Mouse (Mus musculus): ENCODE measurements around the gene Tsc22d4. TPM values are rescaled to one million over a fixed set of nuclear protein-coding genes. Genes with fewer than 3 reads are reported as not detected.

Gene Tsc22d4
- polyA plus RNA-seq, 1 experiment from 2014 or later, result 76.1 TPM

DNA sequence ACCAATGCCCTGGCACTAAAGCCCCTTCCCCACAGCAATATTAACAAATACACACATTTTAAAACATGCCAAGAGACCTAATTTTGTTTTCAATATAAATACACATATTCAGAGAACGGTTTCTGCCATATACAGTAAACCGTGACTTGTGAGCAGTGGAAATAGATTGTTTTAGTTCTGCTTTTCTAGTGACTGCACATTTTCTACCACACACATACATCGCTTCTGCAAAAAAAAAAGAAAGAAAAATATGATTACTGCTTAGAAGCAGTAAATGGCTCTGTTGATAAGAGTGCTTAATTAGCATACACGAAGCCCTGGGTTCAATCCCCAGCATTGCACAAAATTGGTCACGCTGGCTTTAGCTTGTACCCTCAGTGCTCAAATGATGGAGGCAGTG is 21.7 kb upstream of the Tsc22d4 start:
- Histone ChIP-seq H3K9me3 (no peaks in the 10 kb centered on the region), H3K36me3 (peaks cover 3% of the 10 kb centered on the region), H3K9ac (replicated peaks) (no peak overlapping the region), H3K4me1 (no peaks in the 10 kb centered on the region), H3K27me3 (no peaks in the 10 kb centered on the region), H3K4me3 (no peak overlapping the region), H3K27ac (replicated peaks) (no peak overlapping the region), H3K4me2 (replicated peaks) (no peak overlapping the region)
- 93% methylated on average over 5 of the region's 5 CpGs for WGBS
- ATAC-seq (replicated peaks), result no peak

DNA sequence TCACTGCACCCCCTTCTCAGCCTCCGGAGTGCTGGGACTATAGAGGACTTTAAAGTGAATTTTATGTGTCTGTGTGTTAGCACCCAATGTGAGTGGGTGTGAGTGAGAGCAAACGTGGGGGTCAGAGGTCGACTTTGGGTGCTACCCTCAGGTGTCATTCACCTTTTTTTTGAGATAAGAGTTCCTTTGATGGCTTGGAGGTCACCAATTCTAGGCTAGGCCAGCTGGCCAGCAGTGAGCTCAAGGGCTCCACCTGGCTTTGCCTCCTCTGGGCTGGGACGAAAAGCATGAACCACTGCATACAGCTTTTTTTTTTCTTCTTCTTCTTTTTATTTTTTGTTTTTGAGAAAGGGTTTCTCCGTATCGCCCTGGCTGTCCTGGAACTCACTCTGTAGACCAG is 18.8 kb upstream of the Tsc22d4 start:
- H3K36me3 ChIP-seq, result peaks cover 25% of the 10 kb centered on the region
- no peak for ATAC-seq (replicated peaks)
- no peaks in the 10 kb centered on the region for H3K27me3 ChIP-seq
- no peak overlapping the region for H3K4me2 ChIP-seq (replicated peaks)
- no peak overlapping the region for H3K27ac ChIP-seq (replicated peaks)
- H3K9me3 ChIP-seq, result no peaks in the 10 kb centered on the region
- 79% methylated on average over 6 of the region's 6 CpGs for WGBS
- H3K4me1 ChIP-seq, result peaks cover 9% of the 10 kb centered on the region
- no peak overlapping the region for H3K4me3 ChIP-seq
- no peak overlapping the region for H3K9ac ChIP-seq (replicated peaks)

DNA sequence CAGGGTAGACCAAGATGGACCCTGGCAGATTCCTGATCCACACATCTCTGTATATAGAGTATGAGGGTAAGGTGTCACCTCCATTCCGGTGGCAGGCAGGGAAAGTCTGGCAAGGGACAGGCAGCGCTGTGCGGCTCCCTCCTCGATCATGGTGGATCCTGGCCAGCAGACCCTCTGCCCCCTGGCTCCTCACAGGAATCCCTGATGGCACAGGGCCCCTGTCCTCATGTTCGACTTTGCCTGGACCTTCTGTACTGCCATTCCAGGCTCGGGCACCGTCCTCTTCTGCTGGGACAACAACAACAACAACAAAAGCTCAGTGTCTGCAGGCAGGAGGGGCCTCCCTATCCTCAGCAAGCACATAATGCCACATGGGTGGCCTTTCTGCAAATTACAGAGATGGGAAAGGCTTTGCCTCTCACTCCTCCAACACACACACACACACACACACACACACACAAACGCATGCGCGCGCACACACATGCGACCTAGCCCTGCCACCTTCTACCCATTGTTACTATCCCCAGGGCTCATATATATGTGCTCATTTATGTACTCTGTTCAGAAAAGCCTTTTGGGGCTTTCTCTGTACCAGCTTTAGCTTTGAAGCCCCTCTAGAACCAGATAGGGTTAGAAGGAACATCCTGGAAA is 11.8 kb upstream of the Tsc22d4 start:
- Histone ChIP-seq H3K4me3 (peak overlapping the region; percentile 35), H3K4me1 (peaks cover 62% of the 10 kb centered on the region), H3K27ac (replicated peaks) (peak overlapping the region; percentile 99), H3K9me3 (no peaks in the 10 kb centered on the region), H3K36me3 (peaks cover 49% of the 10 kb centered on the region), H3K9ac (replicated peaks) (peak overlapping the region; percentile 41), H3K4me2 (replicated peaks) (peak overlapping the region; percentile 58), H3K27me3 (no peaks in the 10 kb centered on the region)
- ATAC-seq (replicated peaks), result peak; percentile 70
- 9% methylated on average over 12 of the region's 12 CpGs for WGBS

DNA sequence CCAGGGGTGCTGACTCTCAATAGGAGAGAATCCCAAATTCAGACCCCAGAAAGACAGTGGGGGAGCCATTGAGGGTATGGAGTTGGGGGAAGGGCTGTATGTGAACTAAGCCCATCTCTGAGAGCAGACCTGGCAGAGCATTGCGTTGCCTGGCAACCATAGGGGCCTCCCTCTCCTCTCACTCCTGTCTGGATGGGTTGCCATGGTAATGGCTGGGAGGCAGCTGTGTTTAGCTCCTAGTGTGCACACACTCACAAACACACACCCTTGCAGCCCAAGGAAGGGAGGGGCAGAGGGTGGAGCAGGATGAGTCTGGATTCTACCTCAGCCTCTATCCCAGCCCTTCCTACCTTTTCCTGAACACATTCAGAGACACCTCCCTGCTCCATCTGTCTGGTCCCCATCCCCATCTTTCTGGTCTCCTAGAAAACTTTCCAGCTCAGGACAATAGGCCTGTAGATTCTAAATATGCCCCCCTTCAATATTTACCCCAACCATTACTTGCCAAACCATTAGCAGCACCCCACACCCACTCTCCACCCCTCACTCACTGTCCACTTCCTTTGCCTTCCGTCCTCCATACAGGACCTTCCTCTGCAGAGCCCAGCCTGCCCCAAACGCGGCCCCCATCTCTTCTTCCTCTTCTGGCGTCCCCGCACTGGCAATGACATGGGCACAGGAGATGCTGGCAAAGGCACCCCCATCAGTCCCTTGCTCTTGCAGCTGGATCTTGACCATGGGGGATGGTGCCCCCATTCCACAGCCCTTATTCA is 11.1 kb upstream of the Tsc22d4 start:
- H3K27ac ChIP-seq (replicated peaks), result peak overlapping the region; percentile 99
- H3K4me3 ChIP-seq, result peak overlapping the region; percentile 35
- H3K36me3 ChIP-seq, result peaks cover 43% of the 10 kb centered on the region
- H3K9ac ChIP-seq (replicated peaks), result peak overlapping the region; percentile 41
- 25% methylated on average over 6 of the region's 6 CpGs for WGBS
- ATAC-seq (replicated peaks), result peak; percentile 98
- no peaks in the 10 kb centered on the region for H3K9me3 ChIP-seq
- H3K27me3 ChIP-seq, result no peaks in the 10 kb centered on the region
- H3K4me1 ChIP-seq, result peaks cover 69% of the 10 kb centered on the region
- peak overlapping the region; percentile 58 for H3K4me2 ChIP-seq (replicated peaks)

DNA sequence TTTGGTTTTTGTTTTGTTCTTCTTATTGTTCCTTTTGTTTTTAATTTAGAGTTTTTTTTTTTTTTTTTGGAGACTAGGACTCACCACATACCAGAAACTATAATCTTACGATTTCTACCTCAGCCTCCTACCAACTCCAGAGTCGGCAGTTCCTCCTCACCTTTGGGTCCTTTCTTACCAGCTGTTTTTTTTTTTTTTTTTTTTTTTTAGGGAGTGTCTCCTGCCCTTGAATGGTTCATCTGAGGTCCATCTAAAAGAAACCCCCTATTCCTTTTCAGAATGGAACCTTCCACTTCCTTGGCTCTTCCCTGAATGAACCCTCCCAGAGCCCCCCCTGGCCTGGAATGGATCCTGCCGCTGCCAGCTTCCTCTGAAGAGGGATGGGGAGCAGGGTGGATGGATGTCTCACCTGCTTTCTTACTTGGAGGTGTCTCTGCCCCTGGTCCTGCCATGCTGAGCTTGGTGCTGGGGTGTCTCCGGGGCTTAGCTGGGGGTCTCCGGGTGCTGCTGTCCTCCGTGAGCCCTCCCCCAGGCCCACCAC is 8.1 kb upstream of the Tsc22d4 start:
- Histone ChIP-seq H3K27ac (replicated peaks) (peak overlapping the region; percentile 86), H3K9ac (replicated peaks) (no peak overlapping the region), H3K9me3 (no peaks in the 10 kb centered on the region), H3K4me3 (peak overlapping the region; percentile 2; the same call in 1 of the 2 replicates), H3K36me3 (peaks cover 19% of the 10 kb centered on the region), H3K27me3 (no peaks in the 10 kb centered on the region), H3K4me1 (peaks cover 70% of the 10 kb centered on the region), H3K4me2 (replicated peaks) (peak overlapping the region; percentile 84)
- WGBS, result 81% methylated on average over 6 of the region's 6 CpGs
- ATAC-seq (replicated peaks), result no peak

DNA sequence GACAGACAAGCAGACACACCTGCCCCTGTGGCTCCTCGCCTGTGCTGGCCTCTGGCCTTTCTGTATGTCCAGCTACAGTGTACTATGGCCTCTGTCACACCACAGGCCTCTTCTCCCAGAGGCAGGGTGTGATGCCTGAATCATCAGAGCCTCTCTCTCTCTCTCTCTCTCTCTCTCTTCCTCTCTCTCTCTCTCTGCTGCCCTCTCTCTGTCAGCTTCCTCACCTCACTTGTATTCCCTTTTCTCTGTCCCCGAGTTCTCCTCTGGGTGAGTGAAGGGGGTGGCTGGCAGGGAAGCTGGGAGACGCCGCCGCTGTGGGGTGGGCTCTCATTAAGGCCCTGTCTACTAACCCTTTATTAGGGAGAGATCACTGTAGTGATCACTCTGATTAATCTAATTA is 7.0 kb upstream of the Tsc22d4 start:
- Histone ChIP-seq H3K4me3 (peak overlapping the region; percentile 62), H3K36me3 (peaks cover 15% of the 10 kb centered on the region), H3K27me3 (no peaks in the 10 kb centered on the region), H3K9me3 (no peaks in the 10 kb centered on the region), H3K4me2 (replicated peaks) (peak overlapping the region; percentile 84), H3K27ac (replicated peaks) (peak overlapping the region; percentile 86), H3K9ac (replicated peaks) (peak overlapping the region; percentile 76), H3K4me1 (peaks cover 62% of the 10 kb centered on the region)
- 10% methylated on average over 5 of the region's 5 CpGs for WGBS
- no peak for ATAC-seq (replicated peaks)

DNA sequence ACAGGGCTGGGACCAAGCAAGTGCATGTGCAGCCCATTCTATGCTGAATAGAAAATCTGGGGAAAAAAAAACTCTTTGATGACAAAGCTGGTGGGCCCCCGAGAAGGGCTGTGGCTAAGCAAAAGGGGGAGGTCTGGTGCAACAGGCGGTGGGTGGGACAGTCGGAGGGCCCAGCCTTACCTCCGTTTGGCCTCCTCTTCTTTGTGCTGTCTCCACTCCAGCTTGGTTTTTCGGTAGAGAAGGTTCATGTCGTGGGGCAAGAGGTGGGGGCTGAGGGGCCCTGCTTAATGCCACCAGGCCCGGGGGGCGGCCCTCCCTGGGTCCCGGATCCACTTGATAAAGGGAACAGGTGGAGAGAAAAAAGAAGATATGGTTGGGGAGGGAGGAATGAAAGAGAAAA is 6.1 kb upstream of the Tsc22d4 start:
- Histone ChIP-seq H3K4me1 (peaks cover 56% of the 10 kb centered on the region), H3K36me3 (peaks cover 15% of the 10 kb centered on the region), H3K9me3 (no peaks in the 10 kb centered on the region), H3K27ac (replicated peaks) (peak overlapping the region; percentile 86), H3K4me2 (replicated peaks) (peak overlapping the region; percentile 84), H3K9ac (replicated peaks) (peak overlapping the region; percentile 76), H3K27me3 (no peaks in the 10 kb centered on the region), H3K4me3 (peak overlapping the region; percentile 62)
- ATAC-seq (replicated peaks), result no peak
- WGBS, result 16% methylated on average over 9 of the region's 9 CpGs

DNA sequence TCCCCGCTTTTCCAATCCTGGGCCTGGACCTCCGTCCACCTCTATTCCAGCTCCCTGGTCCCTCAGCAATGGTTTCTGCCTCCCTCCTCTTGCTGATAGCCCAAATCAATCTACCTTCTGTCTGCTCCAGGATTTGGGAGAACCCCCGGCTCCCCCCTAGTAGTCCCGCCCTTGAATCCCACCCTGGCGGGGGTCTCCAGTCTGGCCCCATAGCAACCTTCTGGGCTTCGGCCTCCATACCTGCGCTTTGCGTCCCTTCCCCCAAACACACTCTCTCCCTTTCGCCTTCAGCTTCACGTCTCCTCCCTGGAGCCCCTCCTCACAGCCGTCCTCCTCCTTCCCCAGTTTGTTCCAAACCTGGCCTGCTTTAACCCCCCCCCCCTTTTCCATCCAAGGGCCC is 5.0 kb upstream of the Tsc22d4 start:
- peak; percentile 8 for ATAC-seq (replicated peaks)
- Histone ChIP-seq H3K4me1 (peaks cover 55% of the 10 kb centered on the region), H3K27ac (replicated peaks) (peak overlapping the region; percentile 86), H3K27me3 (no peaks in the 10 kb centered on the region), H3K4me3 (peak overlapping the region; percentile 62), H3K9ac (replicated peaks) (peak overlapping the region; percentile 76), H3K9me3 (no peaks in the 10 kb centered on the region), H3K4me2 (replicated peaks) (peak overlapping the region; percentile 84), H3K36me3 (peaks cover 11% of the 10 kb centered on the region)
- 7% methylated on average over 8 of the region's 11 CpGs for WGBS

DNA sequence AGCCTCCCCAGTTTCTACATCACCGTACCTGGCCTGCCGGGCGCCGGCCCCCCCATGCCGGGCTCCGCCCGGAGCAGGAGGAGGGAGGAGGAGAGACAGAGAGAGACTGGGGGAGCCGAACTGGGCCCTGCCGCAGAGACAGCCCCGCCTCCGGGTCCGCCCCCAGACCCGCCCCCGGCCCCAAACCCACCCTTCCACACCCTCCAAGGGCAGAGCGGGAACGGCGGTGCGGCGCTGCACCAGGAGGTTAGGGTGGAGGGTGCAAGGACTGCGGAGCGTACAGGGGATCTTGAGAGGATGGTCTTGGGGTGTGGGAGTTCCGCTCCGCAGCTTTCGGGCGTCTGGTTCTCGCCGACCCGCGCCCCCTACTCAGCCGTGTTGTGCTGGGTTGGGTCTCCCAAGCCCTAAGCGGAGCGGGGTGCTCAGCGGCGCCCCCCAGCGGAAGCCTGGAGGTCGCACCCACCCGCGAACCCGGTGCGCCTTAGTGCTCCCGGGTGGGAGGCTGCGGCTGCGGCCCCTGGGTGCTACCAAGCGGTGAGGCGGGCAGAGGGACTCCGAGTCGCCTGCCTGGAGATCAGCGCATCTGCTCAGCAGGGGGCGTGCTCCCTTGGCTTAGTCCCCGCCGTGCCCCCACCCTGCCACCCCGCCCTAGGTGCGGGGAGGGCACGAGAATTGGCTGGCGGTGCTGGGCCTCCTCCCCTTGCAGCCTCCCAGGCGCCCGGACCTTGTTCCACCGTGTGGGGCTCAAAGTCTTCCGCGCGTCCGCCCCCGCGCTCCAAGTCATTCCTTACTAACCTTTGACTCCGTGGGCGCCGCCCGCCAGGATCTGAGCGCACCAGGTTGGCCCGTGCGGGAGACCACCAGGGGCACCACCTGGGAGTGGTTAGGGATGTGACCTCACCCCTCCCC is 4.3 kb upstream of the Tsc22d4 start, which contains the start of gene Nyap1:
Gene Nyap1, minus strand, starts transcription at position 585 of the 909 bp plus-strand sequence.
- H3K4me1 ChIP-seq, result peaks cover 53% of the 10 kb centered on the region
- under 1% methylated on average over 65 of the region's 71 CpGs for WGBS
- peak within 1 kb of the TSS; percentile 84 for H3K4me2 ChIP-seq (replicated peaks)
- H3K27me3 ChIP-seq, result no peaks in the 10 kb centered on the region
- H3K36me3 ChIP-seq, result peaks cover 4% of the 10 kb centered on the region
- peak within 1 kb of the TSS; percentile 76 for H3K9ac ChIP-seq (replicated peaks)
- no peaks in the 10 kb centered on the region for H3K9me3 ChIP-seq
- peak within 1 kb of the TSS; percentile 62 for H3K4me3 ChIP-seq
- peak; percentile 85 for ATAC-seq (replicated peaks)
- H3K27ac ChIP-seq (replicated peaks), result peak within 1 kb of the TSS; percentile 86

DNA sequence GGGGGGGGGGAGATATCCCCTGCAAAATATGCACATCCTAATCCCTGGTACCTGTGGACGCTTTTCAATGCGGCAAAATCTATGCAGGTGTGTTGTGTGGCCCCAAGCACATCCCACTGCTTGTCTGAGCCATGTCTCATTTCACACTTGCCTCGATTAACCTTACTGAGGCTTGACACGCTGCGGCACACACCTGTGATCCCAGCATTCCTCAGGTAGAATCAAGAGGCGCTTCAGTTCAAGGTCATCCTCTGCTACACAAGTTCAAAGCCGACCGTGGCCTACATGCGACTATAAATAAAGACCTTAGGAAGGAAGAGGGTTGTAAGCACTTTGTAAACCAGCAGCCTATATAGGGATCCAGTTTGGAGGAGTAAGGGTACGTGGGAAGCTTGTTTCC is 3.5 kb upstream of the Tsc22d4 start:
- Histone ChIP-seq H3K4me1 (peaks cover 61% of the 10 kb centered on the region), H3K9ac (replicated peaks) (no peak overlapping the region), H3K4me2 (replicated peaks) (peak overlapping the region; percentile 84; the same call in 1 of the 2 replicates), H3K36me3 (no peaks in the 10 kb centered on the region), H3K4me3 (peak overlapping the region; percentile 62; the same call in 1 of the 2 replicates), H3K27me3 (no peaks in the 10 kb centered on the region), H3K9me3 (no peaks in the 10 kb centered on the region), H3K27ac (replicated peaks) (no peak overlapping the region)
- ATAC-seq (replicated peaks), result no peak
- WGBS, result 76% methylated on average over 10 of the region's 10 CpGs

DNA sequence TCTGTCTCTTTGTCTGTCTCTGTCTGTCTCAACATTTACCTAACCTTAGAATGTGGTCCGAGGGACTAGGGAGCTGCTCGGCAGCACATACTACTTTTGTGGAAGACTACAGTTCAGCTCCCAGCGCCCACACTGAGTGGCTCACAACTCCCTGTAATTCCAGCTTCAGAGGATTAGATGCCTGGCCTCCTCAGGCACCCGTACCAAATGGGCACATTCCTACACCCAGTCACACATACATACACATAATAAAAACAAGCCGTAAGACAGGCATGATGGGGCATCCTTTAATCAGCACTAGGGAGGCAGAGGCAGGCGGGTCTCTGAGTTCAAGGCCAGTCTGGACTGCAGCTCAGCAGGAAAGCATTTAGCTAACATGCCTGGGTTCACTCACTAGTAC is 2.7 kb upstream of the Tsc22d4 start:
- Histone ChIP-seq H3K27ac (replicated peaks) (no peak overlapping the region), H3K36me3 (no peaks in the 10 kb centered on the region), H3K4me3 (no peak overlapping the region), H3K27me3 (no peaks in the 10 kb centered on the region), H3K9ac (replicated peaks) (no peak overlapping the region), H3K4me2 (replicated peaks) (no peak overlapping the region), H3K4me1 (peaks cover 63% of the 10 kb centered on the region), H3K9me3 (no peaks in the 10 kb centered on the region)
- no peak for ATAC-seq (replicated peaks)
- WGBS, result 93% methylated on average over 6 of the region's 6 CpGs

Measured in forebrain, embryonic 15.5 days (tissue).